Mouse (Mus musculus) retina, adult 2 months (tissue): ENCODE data around the gene Decr2.
A peak's percentile ranks its signal among the peaks of the same experiment; 100 is the strongest.
"Not testable (repeated sequence)": the region's sequence is repeated elsewhere in the genome, so short reads cannot be mapped to it uniquely, and the experiment has no call there.

ENCODE experiments used
- DNase-seq: peaks from one replicate; pipeline ENCODE4 v3.0.0-alpha.2; 2012; ENCODE audit warnings: low read depth, low spot score

The Decr2 gene

GRCm38 (mm10) chr17:26064916-26065315 lies 25.2 kb downstream of the Decr2 start:
- DNase-seq: no peak

- no peak for DNase-seq
These were observed 32.2 kb downstream of the Decr2 start for GRCm38 (mm10) chr17:26057787-26058567.

GRCm38 (mm10) chr17:26057278-26057677 lies 32.9 kb downstream of the Decr2 start:
- no peak for DNase-seq

GRCm38 (mm10) chr17:26055164-26055563 lies 35.0 kb downstream of the Decr2 start:
- no peak for DNase-seq

- DNase-seq: no peak
These were observed 35.8 kb downstream of the Decr2 start for GRCm38 (mm10) chr17:26054133-26054845.

- DNase-seq: no peak
These were observed 37.4 kb downstream of the Decr2 start for GRCm38 (mm10) chr17:26052706-26053105.

GRCm38 (mm10) chr17:26052074-26052473 lies 38.1 kb downstream of the Decr2 start:
- no peak for DNase-seq

GRCm38 (mm10) chr17:26048118-26048517 lies 42.0 kb downstream of the Decr2 start:
- no peak for DNase-seq

GRCm38 (mm10) chr17:26046253-26046997 lies 43.7 kb downstream of the Decr2 start:
- DNase-seq: no peak

- no peak for DNase-seq
These were observed 44.9 kb downstream of the Decr2 start for GRCm38 (mm10) chr17:26045285-26045684.

GRCm38 (mm10) chr17:26043249-26043636 lies 46.9 kb downstream of the Decr2 start:
- no peak for DNase-seq

GRCm38 (mm10) chr17:26042599-26043248 lies 47.4 kb downstream of the Decr2 start:
- DNase-seq: no peak

GRCm38 (mm10) chr17:26041111-26041802 lies 48.9 kb downstream of the Decr2 start:
- DNase-seq: peak; percentile 47

GRCm38 (mm10) chr17:26040711-26041110 lies 49.4 kb downstream of the Decr2 start:
- not testable (repeated sequence) for DNase-seq

- DNase-seq: no peak
These were observed 58.1 kb downstream of the Decr2 start for GRCm38 (mm10) chr17:26032037-26032436.

GRCm38 (mm10) chr17:26031583-26031982 lies 58.6 kb downstream of the Decr2 start:
- DNase-seq: no peak
